Mouse (Mus musculus) gastrocnemius, postnatal 36 days (tissue): Measurements from ENCODE around the gene Apof. TPM values are rescaled to one million over a fixed set of nuclear protein-coding genes. Genes with fewer than 3 reads are reported as not detected.
A peak's percentile ranks its signal among the peaks of the same experiment; 100 is the strongest.
"Not testable (repeated sequence)": the region's sequence is repeated elsewhere in the genome, so short reads cannot be mapped to it uniquely, and the experiment has no call there.

Experiments
- DNase-seq, 2 experiments: peaks; one replicate each; pipeline ENCODE4 v3.0.0; 2022
- intact Hi-C: fragments of 180-260 bp; cut with DNase I; formaldehyde crosslinking; loops from one replicate; pipeline ENCODE4 v1.15.1; 2025
- total RNA-seq, 2 experiments: library from RNA; stranded (reverse); gene quantifications; 2 replicates each; pipeline ENCODE4 v1.2.3; 2021

Apof gene
- total RNA-seq, 2 experiments from 2014 or later: not detected

DNA sequence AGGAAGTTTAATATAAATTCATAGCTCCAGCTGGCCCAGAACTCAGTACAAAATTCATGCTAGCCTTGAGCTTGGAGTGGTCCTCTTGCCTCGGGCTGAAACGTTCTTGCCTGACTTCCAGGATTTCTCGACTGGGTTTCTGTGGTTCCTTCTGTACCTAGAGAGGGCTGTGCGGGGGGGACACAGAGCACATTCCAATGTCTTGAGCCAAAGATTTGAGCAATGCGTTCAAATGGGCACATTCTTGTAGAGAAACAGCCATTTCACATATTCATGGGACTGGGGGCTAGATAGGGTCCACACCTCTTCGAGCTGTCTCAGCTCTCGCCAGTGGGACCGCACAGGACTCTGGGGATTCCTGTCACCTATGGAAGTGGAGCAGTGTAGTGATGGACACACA, 12.5 kb upstream of the Apof start:
- intact Hi-C loops: no loop called here
- DNase-seq: no peak

DNA sequence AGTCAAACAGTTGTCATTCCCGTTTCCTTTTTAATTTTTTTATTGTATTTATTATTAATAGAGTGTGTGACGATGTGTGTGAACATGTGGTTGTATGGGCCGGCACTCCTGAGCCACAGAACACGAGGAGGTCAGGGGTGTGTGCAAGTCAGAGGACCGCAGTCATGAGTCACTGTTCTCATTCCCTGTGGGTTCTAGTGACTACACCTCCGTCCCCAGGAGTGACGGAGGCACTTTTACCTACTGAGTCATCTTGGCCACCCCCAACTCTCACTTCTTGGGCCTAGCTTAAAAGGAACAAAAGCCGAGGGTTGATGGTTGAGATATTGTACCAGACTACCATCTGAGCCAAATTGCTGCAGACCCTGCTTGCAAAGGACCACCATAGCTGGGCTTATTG, 12.1 kb upstream of the Apof start:
- no peak for DNase-seq

DNA sequence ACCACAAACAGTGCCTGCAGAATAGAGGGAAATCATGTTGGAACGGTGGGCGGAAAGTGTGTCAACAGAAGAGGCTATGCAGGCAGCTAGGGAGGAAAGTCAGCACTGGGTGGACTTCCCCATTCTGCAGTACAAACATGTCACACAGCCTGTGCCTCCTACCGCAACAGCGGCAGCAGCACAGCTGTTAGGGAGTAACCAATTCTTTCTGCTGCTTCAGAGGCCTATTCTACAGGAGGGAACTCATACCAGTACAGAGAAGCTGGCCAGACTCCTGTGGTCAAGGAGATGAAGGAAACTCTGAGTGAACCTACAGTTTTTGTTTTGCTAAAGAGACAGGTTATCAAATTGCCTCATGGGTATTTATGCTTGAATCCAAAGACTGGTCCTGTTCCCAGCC, 9.5 kb upstream of the Apof start:
- intact Hi-C loops: no loop called here
- no peak for DNase-seq

More for the DNA sequence above, 12.1 kb upstream of the Apof start:
- intact Hi-C loops: no loop called here

DNA sequence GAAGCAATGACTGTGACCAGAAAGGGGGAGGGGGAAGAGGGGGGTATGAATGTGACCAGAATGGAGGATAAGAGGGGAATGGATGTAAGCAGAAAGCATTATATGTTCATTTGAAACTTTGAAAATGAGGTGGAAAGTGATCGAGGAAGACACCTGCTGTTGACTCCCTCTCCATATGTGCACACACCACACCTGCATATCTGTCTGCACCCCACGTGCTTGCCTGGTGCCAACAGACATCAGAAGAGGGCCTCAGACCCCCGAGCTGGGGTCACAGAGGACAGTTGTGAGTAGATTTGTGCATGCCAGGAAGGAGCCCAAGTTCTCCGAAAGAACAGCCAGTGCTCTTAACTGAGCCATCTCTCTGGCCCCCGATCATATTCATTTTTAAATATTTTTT, 8.5 kb upstream of the Apof start:
- intact Hi-C loops: no loop called here
- DNase-seq: no peak

DNA sequence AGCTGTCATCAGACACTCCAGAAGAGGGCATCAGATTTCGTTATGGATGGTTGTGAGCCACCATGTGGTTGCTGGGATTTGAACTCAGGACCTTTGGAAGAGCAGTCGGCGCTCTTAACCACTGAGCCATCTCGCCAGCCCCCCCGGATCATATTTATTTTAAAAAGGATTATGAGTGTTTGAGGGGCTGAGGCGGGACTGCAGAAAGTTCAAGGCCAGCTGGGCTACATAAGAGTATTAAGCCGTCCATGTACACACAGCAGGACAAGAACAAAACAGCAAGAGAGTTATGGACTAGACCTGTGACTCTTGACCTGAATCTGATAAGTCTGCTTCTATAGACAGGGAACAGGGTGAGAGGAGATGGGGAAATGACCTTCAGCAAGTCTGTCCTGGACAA, 8.1 kb upstream of the Apof start:
- intact Hi-C loops, DNase-seq: not testable (repeated sequence)

DNA sequence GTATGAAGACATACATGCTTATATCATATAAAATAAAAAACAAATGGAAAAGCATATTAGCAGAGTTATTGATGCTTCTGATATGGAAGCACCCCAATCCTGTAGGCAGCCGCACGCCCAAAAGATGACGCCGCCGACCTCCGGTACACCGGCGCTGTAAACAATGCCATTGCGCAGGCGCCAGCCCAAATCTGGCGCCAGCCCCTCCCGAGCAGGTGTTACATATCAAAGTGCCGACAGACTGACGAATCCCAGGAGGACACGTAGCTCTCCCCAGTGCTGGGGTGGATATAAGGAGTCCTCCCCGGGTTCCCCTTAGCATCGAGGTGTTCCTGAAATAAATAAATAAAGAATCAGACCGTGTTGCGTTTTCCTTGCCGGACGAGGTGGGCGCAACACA, 6.2 kb upstream of the Apof start:
- no peak for DNase-seq
- intact Hi-C loops: no loop called here

DNA sequence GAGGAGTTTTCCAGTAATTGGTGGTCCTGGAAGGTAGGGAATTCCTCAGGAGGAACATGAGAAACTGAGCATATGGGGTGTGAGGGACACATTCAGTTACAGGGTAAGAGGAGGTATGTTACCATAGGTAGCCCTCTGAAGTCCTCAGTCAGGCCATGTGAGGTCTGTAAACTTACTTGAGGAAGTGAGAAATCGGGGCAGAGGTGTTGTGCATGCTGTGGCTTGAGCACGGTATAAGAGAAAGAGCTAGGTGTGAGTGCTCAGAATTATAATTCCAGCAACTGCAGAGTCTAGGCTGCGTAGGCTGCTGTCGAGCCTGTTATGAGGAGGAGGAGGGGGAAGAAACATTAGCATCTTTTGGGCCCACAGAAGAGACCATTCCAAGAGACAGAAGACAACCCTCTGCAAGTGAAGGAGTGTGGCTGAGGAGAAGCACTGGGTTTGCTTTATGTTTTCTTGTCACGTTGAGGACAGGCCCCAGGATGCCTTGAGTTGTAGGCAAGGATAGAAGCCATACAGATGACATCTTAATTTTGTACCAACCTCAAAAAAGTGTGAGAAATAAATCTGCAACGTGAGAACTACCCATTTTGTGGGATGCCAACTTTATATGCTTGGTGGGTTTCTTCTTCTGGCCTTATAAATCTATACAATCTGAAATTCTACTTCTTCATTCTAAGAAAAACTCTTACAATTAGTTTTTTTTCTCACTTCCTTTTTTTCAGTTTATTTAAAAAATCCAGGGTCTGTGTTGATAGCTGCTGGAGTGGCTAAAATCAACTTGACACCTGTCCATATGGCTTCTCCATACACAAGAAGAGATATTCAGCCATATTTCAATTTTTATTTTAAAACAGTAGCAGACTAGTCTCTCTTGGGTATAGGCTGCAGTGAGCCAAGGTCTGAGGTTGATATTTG, 4.8 kb upstream of the Apof start:
- DNase-seq: no peak
- intact Hi-C loops: no loop called here

DNA sequence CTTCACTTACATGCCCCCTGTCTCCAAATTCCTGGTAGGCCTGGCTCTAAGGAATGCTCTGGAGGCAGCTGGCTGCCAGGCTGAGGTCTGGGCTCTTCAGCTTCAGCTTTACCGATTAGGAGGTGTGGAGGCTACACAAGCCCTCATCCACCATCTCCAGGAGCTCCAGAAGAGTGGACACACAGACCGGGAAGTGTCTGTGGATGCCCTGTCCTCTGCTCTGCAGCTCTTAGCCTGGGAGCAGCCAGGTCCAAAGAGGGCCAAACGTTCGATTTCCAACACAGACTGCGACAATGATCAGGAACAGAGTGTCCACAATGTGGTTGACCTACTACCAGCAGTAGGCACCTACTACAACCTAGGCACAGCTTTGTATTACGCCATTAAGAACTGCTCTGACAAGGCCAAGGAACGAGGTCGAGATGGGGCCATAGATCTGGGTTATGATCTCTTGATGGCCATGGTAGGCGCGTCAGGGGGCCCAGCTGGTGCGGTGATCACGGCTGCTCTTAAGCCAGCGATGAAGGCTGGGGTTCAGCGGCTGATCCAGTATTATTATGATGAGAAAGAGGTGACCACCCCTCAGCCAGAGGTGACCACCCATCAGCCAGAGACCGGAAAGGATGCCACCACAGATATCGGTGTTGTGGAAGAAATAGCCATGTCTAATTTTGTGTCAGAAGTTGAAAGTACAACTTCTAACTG, 887 bp downstream of the Apof start:
- intact Hi-C loops: no loop called here
- no peak for DNase-seq

DNA sequence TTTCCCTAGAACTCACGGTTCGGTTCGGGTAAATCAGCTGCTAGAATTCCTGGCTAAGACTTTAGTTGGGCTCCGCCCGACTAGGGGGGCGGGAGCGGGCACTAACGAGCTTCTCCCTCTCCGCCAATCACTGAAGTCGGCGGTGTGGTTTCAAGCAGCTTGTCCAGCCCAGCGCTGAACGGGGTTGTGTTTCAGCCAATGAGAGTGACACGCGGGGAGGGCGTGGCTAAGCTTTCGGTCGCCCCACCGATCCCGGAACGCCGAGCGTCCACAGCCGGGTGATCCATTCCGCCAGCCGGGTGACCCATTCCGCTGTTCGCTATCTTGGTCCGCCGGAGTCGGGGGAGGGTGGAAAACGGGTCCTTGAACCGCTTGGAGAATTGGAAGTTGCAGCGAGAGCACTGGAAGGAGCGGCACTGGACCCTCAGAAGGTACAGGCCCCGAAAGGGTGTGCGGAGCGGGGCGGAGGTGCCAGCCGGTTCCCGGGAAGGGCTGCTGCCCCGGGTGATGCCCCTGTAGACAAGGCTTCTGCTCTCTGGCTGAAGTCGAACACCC, 1.9 kb downstream of the Apof start, which contains the start of gene Stat2:
Stat2 (plus strand) TSS at position 273 of the 555 bp plus-strand sequence.
- peak; percentile 93 to 97 for DNase-seq
- intact Hi-C loops: no loop called here

DNA sequence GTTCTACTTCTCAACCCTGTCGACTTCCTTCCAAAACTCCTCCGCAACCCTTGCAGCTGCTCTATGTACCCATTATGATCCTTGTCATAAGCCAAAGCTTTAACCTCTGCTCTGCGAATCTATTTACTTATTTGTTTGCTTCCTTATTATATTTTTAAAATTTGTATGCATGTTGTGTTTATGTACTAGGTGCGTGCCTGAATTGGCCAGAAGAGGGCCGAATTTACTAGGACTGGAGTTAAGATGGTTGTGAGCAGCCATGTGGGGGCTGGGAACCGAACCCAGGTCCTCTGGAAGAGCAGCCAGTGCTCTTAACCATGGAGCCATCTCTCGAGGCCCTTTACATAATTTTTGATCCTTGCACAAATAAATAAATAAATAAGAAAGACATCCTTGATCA, 2.4 kb downstream of the Apof start:
- no peak for DNase-seq
- intact Hi-C loops: no loop called here

DNA sequence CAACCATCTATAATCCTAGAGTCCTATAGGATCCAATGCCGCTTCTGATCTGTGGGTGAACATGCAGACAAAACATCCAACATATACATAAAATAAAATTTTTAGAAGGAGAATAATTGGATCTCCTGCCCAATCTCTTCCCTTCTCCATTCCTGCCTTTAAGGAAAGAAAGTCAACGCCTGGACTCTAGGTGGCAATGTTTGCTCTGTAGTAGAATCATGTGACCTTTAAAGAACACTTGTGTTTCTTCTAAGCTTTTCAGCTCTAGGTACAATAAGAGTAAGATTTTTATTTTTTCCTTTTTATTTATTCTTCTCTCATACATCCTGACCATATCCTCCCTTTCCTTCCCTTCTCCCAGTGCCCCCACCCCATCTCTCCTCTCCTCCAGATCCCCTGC, 3.4 kb downstream of the Apof start:
- intact Hi-C loops: no loop called here
- DNase-seq: no peak

DNA sequence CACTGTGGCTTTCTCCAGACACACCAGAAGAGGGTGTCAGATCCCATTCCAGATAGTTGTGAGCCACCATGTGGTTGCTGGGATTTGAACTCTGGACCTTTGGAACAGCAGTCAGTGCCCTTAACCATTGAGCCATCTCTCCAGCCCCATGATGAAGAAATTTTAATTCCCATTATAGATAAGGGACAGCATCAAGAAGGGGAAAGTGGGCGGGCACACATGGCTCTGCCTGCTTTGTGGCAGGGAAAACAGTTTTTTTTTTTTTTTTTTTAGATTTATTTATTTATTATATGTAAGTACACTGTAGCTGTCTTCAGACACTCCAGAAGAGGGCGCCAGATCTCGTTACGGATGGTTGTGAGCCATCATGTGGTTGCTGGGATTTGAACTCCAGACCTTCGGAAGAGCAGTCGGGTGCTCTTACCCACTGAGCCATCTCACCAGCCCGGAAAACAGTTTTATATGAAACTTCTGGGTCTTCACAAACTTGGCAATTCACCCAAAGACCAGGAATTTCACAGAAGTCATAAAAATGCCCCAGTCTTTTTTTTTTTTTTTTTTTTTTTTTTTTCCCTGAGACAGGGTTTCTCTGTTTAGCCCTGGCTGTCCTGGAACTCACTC, 4.5 kb downstream of the Apof start:
- intact Hi-C loops: not testable (repeated sequence)

DNA sequence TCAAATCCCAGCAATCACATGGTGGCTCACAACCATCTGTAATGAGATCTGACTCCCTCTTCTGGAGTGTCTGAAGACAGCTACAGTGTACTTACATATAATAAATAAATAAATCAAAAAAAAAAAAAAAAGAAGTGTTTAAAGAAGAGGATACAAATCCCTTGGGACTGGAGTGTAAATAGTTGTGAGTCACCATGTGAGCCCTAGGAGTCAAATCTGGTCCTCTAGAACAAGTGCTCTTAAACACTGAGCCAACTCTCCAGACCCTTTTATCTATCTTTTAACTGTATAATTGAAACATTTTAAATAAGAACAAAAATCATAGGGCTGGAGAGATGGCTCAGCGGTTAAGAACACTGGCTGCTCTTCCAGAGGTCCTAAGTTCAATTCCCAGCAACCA, 6.9 kb downstream of the Apof start:
- intact Hi-C loops, DNase-seq: not testable (repeated sequence)

More for the DNA sequence above, 4.5 kb downstream of the Apof start:
- DNase-seq: not testable (repeated sequence)

DNA sequence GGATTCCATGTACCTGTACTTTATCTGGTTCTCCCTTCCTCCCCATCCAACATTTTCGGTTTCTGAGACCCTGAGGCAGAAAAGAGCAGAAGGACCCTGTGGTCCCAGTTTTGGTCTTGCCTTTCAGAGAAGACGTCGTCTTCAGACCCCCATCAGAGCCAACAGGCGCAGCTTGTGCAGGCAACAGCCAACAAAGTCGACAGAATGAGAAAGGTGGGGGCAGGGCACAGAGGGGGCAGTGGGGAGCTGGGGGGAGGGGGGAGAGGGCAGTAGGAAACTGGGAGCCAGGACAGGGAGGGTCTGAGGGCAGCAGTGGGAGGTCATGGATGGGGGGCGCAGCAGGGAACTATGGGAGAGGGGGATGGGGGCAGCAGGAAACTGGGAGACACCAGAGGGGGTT, 9.7 kb downstream of the Apof start:
- DNase-seq: no peak
- intact Hi-C loops: no loop called here

DNA sequence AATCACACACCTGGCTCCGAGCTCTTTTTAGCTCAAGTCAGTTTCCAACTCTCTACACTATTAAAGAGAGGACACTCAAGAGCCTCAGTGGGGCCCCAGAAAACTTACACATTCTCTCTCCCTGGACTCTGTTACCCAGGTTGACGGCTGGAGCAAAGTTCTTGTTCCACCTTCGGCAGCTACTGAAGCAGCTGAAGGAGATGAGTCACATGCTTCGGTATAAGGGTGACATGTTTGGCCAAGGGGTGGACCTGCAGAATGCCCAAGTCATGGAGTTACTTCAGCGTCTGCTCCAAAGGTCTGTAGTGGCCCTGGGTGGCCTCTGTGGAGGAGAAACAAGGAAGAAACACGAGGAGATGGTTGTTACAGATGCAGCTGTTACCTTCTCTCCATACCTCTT, 12.5 kb downstream of the Apof start:
- intact Hi-C loops: loop anchor here (5.0 kb wide), 1 partner anchor 149 kb away; no protein-coding TSS in a partner anchor
- DNase-seq: no peak

DNA sequence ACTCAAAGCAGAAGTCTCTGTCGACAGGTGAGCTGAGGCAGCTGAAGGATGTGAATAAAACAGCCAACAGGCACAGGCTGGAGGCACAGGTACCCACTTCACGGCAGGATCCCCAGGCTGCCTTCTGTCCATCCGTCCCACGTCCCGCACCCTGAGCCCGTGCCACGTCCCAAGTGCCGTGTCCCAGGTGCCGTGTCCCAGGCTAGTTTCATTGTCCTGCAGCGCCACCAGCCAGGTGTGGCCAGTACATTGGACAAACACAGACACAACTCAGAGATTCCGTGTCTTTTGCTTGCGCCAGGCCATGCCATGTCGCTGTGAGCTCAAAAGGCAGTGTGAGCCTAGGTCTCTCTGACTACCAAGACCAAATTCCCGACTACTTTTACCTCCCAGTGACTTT, 13.2 kb downstream of the Apof start:
- intact Hi-C loops: loop anchor here (5.0 kb wide), 1 partner anchor 149 kb away; no protein-coding TSS in a partner anchor
- no peak for DNase-seq

DNA sequence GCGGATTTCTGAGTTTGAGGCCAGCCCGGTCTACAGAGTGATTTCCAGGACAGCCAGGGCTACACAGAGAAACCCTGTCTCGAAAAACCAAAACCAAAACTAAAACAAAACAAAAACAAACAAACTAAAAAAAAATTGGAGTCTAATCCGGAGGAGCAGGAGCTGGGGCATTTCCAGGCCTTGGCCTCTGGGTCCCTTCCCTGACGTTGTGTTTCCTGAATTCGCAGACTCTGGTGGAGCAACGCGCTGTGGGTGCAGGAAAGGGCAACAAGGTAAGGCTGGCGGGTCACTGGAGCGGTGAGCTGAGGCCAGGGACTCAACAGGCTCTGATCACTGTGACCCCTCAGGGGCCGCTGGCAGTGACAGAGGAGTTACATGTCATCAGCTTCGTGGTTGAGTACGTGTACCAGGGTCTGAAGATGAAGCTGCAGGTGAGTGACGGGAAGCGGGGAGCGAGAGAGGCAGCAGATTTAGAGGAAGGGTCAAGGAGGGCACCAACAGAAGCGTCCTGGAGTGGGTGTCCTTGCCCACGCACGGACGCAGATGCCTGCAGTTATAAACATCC, 14.5 kb downstream of the Apof start:
- DNase-seq: no peak
- intact Hi-C loops: loop anchor here (5.0 kb wide), 1 partner anchor 151 kb away; no protein-coding TSS in a partner anchor

DNA sequence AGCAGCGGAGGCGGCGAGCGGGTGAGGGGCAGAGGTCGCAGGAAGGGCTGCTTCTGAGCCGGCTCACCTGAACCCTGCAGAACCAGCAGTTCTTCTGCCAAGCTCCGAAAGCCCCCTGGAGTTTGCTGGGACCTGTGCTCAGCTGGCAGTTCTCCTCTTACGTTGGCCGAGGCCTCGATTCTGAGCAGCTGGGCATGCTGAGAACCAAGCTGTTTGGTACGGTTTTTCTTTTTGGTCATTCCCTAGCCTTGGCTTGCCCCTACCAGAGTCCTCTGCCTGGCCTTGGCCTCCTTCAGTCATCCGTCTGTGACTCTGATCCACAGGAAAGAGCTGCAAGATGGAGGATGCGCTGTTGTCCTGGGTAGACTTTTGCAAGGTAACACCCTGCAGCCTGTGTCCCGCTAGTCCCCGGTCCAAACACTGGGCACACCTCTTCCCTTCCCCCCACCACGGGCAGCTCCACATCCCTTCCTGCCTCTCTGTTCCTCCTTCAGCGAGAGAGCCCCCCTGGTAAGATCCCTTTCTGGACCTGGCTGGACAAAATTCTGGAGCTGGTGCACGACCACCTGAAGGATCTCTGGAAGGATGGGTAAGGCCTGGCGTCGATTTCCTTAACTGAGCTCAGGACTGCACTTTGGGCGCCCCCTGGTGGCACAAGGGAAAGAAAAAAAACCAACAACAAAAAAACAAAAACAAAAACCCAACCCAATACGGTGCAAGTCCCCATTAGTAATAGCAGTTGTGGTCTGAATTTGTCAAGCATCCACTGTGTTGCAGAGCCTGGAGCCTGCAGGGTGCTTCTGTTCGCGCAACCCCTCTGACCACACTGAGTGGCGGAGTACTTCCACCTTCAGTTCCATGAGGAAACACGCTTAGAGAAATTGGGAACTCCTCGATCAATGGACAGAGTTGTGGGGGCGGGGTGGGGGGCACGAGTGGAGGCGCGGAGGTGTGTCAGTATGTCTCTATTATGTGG, 15.4 kb downstream of the Apof start:
- DNase-seq: peak; percentile 57 to 59
- intact Hi-C loops: loop anchor here (2.0 to 5.0 kb wide), 2 partner anchors 71 to 152 kb away; no protein-coding TSS in a partner anchor

DNA sequence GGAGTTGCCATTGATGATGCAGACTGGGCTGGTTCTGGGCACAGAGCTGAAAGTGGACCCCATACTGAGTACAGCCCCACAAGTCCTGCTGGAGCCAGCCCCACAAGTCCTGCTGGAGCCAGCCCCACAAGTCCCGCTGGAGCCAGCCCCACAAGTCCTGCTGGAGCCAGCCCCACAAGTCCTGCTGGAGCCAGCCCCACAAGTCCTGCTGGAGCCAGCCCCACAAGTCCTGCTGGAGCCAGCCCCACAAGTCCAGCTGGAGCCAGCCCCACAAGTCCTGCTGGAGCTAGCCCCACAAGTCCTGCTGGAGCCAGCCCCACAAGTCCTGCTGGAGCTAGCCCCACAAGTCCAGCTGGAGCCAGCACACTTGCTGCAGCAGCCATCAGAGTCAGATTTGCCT, 22.1 kb downstream of the Apof start:
- intact Hi-C loops: not testable (repeated sequence)
- peak; percentile 12 to 42 for DNase-seq
